Mouse (Mus musculus): ENCODE measurements at regions not wholly inside any gene's neighbourhood (a gene's known extent, or its start where the extent isn't known, plus 50 kb on each side); places are given as distances from the start of the nearest gene placed in this dataset.
A peak's percentile ranks its signal among the peaks of the same experiment; 100 is the strongest.

DNA sequence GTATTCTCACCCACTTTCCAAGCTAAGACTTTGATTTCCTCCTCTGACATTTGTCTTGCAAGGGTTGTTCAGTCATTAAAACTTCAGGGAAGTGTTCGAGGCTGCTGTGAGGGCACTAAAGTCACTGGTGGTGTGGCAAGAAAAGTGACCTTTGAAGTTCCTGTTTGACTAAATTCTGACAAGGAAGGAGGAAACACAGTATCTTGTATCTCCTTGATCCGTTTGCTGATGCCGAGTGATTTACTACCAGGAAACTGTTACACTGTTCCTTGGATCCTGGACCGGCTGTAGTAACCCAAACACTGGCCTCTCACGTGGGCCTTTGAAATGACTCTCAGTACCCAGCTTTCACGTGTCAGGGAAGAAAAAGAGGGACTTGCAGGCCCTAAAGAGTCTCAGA, 53.5 kb upstream of the Ralgapa2 start:
- DNase-seq, result no peak

DNA sequence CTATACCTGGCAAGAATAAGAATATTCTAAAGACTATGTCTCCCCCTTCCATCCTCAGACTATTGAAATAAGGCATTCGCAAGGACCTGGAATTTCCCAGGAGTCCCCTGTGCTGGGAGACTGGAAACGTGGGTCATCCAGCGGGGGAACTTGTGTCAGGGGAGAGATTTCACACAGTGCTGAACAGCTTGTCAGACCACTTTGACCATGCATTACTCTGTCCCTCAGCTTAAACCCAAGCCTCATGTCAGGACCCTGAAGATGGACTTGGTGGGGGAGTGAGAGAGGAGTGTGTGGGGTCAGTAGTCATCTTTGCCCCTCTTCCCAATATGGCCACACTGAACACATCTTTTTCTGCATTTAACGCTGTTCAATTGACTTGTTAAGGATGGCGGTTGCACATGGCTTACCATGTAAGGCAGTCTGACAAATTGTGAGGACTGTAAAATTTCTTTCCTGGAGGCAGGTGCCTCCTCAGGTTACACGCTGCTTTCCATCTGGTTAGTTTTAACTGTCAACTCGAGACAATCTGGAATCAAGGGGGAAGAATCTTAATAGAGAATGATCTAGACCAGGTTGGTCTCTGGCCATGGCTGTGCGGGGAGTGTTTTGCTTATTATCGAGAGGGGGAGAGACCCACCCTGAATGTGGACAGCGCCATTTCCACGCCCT, 56.2 kb upstream of the Ralgapa2 start:
- DNase-seq, result no peak

DNA sequence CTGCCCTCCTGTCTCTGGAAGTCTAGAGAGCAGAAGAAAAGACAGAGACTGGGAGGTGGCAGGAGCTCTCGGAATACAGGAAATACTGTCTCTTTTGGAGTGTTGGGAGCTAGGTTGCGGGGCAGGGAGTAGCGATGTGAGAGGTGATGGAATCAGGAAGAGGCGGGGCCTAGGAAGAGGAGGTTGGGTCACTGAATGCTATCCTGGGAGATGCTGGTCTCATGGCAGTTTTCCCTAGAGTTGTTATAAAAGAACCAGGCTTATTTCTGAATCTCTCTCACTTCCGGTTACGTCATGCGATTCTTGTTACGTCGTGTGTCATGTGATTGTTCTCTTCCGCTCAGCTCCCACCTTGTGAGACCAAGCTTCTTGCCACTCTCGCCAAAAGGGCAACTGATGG, 58.9 kb upstream of the Ralgapa2 start:
- DNase-seq, result no peak

DNA sequence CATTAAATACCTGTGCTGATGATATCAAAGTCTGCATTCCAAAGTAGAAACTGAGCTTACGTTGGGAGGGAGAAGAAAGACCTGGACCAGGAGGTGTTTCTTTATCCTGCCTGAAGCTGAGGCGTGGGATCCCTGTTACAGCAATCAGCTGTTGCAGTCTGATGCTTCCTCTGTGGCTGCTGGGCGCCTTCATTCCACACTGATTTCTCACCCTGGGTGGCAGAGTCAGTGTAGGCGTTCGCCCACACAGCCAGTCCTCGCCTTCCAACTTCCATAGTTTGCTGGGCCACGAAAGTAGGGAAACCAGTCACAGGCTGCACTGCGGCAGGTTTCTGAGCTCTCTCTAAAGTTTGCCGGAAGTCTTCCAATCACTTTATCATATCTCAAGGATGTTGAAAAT, 59.7 kb upstream of the Ralgapa2 start:
- no peak for DNase-seq

DNA sequence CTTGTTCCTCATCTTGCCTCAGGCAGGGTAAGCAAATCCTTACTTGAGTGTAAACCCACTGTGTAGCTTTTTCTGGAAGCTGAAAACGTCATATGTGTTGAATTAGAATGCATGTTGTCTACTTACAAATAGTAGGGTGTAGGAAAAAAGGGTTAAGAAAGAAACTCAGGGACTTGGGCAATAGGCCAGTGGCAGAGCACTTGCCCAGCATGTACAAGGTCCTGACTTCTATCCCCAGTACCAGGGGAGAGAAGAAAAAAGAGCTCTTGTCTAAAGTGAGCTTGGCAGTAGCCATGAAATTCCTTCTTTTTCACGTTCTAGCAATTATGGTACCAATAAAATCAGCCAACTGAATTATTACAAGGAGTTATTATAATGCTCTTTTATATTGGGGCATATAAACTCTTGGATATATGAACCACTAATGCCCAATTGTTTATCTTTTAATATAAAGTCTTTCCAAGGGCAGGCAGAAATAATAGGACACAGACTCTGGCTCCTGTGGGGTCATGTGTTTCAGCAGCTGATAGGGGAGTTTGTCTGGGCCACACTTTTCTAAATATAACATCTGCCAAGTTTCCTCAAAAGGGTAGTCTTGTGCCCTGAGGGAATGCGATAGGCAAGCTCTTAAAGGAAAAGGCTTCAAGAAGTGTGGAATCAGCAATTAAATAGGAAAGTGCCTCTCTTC, 63.6 kb upstream of the Ralgapa2 start:
- peak; percentile 5 for DNase-seq

DNA sequence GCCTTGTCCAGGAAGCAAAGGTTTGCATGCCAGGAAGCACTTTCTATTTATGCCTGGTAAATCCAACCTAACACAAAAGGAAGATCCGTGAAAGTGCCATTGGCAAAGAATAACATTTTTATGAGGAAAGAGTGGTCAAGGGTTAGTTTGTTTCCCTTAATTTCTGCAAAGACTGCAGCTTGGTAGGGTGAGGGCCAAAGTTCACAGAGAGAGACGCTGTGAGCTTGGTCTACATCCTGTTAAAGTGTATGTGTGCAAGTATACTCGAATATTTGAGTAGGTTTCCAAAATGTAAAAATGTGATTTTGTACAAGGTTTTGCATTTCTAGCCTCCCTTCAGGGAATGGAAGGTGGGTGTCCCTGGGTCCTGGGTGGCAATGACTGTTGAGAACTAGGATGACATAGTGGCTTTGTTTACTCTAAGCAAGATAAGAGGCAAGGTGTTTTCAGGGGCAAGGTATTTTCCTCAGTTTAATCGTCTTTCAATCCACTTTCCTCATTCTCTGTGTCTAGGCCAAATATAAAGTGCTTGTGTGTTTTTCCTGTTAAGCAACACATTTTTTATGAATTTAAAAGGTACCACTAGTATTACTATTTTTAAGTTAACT, 64.3 kb upstream of the Ralgapa2 start:
- peak; percentile 64 for DNase-seq

DNA sequence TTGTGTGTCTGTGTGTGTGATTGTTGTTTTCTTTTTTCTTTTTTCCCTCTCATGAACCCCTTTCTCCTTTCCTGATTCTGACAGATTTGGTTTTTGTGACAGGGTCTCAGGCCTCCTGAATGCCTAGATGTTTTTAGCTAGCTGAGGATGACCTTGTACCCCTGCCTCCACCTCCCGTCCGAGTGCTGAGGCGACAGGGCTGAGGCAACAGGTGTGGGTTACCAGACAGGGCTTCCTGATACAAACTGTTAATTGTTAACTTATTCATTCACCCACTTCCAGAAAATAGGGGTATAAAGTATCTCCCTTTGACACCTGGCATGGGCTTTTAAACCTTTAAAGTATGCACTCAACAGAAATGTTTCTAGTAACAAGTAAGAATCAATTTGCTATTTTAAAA, 65.0 kb upstream of the Ralgapa2 start:
- peak; percentile 21 for DNase-seq

DNA sequence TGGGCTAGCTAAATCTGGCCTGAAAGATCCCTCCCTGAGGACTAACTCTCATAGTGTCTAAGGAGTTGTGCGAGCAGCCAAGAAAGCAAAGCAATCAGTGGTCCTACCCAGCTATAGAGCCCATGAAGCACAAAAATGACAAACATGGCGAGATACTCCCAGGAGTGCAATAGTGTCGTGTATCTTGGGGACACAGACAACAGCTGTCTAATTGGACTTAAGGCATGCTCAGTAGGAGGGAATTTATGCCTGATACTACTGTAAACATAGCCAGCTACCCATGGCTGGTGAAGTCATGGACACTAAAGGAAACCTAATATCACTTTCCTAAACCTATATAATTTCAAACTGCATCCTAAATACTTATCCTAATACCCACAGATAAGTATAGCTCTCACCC, 69.1 kb upstream of the Ralgapa2 start:
- DNase-seq, result no peak

DNA sequence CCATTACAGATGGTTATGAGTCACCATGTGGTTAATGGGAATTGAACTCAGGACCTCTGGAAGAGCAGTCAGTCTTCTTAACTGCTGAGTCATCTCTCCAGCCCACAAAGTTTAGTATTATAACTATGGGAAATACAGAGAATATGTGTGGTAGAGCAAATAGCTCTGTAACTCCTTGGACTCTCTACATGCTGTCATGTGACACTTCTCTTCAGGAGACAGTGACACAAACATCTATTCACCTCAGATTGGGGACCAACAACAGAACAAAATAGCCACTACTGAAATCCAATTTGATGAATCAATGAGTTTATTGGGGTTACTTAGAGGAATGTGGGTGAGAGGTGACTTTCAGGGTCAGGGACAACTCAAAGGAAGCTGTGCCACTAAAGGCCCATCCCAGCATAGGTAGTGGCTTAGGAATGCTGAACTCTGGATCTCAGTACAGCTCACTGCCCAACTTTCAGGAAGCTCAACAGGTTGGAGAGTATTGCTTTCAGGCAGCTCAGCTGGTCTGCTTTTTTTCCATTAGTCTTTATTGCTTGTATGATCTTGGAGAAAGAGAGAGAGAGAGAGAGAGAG, 71.8 kb upstream of the Ralgapa2 start:
- DNase-seq, result no peak

DNA sequence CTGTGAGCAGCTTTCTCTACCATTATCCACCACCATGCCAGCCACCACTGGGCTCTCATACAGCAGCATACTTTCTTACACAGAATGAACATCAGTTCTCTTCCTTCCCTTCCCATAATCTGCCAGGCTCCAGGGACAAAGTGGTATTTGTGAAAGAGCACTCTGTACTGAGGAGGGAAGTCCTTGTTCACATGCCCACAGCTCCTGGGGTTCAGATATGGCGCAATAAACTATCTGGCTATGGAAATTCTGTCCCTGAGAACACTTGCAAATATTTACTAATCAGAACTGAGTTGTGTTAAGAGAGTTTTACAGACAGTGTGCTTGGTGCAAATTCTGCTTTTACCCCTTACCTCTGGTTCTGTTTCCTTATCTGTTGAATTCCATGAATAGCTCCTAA, 74.2 kb upstream of the Ralgapa2 start:
- DNase-seq, result no peak

DNA sequence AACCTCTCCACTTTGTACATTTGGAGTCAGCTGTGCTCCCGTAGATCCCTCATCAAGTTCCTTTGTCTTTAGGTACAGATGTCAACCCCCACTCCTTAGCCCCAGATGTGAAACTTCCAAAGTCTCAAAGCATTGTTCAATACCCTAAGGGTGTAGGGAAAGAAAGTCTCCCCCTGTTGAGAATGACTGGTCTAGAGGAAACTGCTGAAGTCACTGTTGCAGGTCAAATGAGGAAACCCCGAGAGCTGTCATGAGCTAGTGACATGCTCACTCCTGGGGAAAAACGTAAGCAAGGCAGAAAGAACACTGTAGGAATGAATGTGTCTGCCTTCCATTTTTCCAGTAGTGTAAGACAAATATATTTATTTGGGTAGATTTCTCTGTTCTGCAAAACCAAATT, 74.8 kb upstream of the Ralgapa2 start:
- DNase-seq, result no peak

DNA sequence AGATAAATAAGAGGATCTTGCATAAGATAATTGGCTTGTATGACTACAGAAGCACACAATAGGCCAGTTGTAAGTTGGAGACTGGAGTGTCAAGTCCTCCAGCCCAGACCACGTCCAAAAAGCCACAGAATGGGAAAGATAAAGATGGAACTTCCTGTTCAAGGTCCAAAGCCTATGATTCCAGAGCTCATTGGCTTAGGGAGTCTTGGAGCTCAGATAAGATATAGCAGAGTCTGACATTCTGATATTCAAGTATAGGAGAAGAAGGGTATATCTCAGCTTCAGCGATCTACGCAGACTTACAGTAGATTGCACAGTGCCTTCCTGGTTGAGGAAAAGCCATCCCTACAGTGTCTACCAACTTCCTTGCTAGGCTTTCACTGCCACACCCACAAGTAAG, 77.7 kb upstream of the Ralgapa2 start:
- DNase-seq, result no peak

DNA sequence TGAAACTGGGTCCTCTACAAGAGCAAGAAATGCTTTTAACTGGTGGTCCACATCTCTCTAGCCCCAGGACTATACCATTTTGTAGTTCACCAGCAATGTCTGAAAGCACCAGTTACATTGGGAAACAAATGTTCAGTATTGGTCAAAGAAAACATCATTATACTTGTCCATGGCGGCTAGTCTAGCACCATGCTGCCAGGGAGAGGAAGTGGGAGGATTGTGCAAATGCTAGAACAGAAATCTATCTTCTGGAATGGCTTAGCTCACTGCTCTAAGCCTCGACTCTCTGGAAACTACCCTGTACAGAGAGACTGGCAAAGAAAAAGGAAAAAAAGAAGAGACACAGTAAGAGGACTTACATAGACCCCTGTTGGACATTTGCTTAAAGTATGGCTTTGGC, 81.1 kb upstream of the Ralgapa2 start:
- no peak for DNase-seq

DNA sequence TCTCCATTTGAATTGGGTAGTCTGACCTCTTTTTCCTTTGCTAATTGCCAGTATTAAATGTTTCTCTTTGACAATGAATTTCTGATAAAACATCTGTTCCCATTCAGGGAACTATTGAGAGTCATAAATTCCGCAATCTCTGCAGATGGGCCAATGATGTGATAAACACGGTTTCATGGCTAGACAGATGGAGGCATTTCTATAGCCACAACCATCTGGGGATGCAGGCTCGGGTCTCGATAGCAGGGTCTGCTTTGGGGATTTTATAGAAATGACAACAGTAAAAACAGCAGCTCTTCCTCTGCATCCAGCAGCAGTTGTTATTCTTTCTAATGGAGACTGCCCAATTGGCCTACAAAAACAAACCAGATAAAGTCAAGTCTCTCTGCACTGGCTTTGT, 82.1 kb upstream of the Ralgapa2 start:
- no peak for DNase-seq

DNA sequence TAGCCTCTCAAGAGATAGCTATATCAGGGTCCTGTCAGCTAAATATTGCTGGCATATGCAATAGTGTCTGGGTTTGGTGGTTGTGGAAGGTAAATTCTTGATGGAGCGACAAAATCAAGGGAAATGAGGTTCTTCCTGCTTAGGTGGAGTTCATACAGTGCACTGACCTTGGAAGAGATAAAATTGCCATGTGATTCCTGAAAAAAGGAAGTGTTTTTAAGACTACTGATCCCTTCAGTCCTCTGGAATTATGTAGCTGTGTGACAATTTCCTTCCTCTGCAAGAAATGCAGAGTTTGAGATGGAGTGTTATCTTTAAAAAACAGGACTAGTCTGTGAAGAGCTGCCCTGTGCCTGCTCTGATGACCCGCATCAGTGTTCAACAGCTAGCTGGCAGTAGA, 83.5 kb upstream of the Ralgapa2 start:
- no peak for DNase-seq

DNA sequence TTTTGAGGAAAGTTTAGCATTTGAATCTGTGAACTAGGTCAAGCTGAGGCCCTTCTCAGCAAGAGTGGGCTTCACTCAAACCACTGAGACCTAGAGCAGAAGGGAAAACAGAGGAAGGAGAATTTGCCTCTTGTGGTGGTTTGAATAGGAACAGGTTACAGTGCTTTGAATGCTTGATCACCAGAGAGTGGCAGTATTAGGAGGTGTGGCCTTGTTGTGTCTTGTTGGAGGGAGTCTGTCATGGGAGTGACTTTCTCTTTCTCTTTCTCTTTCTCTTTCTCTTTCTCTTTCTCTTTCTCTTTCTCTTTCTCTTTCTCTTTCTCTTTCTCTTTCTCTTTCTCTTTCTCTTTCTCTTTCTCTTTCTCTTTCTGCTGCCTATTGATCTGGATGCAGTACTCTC, 94.0 kb upstream of the Ralgapa2 start:
- DNase-seq, result no peak

DNA sequence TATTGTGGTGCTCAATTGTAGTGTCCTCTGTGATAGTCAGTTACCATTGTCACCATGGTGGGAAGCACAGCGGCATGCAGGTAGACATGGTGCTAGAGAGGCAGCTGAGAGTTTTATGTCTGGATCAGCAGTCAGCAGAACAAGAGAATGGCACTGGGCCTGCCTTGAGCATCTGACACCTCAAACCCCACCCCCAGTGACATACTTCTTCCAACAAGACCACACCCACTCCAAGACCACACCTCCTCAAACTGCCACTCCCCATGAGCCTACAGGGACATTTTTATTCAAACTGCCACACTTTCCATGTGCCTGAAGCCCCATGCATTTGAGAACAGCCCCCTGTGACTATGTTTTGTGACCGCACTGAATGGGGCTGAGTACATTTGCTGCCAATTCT, 98.8 kb upstream of the Ralgapa2 start:
- no peak for DNase-seq

DNA sequence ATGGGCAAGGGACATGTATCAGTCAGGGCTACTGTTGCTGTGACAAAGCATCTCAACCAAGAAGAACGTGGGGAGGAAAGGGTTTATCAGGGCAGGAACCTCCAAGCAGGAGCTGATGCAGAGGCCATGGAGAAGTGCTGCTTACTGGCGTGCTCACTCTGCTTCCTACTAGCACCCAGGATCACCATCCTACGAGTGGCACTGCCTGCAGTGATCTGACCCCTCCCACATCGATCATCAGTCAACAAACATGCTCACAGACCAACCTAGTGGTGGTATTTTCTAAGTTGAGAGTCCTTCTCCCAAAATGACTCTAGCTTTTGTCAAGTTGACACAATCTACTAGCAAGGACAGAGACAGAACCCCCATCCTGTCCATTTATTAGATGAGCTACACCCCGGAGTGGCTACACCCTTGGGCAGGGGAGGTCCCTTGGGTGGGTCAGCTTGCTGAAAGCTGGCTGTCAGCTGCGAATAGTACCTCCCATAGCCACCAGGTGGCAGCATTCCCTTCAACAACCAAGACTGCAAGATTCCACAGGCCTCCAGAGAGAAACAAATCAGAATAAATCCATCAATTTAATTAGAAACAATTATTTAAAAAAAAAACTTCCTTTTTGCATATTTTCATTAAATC, 99.9 kb upstream of the Ralgapa2 start:
- peak; percentile 72 for DNase-seq

DNA sequence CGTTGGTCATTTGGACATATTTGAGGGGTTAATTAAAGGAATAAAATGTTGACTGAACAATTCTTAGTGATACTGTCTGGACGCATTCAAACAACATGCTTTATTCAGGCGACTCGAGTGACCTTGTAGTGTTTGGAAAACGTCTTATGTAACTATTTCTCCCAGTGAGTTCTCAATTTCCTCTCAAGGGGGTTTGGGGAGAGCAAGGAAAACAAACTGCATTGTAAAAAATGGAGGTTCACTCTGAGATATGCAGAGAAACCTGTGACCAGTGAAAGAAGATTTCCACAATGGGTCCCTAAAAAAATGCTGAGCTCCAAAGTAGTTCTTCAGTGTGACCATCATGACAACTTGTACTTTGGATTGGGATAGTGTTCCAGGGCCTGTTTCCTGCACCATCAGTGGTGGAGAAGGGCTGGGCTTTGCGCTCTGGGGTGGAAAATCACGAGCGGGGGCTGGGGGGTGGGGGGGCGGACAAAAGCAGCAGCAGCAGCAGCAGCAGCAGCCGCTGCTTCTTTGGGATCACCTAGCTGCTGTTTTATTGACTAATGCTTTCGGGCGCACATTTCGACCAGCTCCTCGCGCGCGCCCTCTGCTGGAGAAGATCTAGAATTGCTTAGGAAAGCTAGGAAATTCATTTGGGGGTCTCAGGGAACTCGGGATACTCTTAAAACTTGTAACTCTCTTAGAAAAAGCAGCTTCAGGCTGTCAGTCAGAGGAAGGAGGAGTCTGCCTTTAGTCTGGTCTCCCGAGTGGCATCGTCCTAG, 100.6 kb upstream of the Ralgapa2 start:
- DNase-seq, result peak; percentile 48

DNA sequence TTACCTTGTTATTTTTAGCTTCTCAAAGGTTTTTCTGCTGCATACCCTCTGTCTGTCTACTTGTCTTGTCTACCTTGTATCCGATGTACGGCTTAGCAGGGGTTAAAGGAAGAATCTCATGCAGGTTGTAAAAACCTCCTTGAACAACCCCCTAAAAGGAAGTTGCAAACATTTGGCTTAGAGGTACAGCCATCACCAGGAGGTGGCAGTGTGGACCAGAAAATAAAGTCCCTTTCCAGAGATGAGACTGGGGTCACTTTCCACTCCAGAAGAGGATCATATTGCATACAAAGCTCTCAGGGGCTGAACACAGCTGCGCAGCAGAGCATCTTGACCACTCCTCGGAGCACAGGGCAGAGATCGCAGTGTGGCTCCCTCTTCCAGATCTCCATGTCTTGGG, 109.0 kb upstream of the Ralgapa2 start:
- peak; percentile 46 for DNase-seq

DNA sequence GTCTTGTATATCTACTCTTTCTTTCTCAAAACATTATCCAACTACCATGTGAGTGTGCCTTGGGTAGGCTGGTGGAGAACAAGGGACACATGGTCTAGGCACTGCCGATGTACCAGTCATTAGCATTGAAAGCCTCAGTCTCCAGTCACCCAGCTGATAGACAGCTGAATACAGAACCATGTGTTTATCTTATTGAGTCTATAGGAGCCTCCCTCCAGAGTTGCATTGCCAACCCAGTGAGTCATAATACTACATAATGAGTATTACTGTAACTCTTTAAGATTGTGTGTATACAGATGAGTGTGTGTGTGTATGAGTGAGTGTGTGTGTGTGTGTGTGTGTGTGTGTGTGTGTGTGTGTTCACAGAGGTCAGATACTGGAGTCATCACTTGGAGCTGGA, 110.9 kb upstream of the Ralgapa2 start:
- no peak for DNase-seq

DNA sequence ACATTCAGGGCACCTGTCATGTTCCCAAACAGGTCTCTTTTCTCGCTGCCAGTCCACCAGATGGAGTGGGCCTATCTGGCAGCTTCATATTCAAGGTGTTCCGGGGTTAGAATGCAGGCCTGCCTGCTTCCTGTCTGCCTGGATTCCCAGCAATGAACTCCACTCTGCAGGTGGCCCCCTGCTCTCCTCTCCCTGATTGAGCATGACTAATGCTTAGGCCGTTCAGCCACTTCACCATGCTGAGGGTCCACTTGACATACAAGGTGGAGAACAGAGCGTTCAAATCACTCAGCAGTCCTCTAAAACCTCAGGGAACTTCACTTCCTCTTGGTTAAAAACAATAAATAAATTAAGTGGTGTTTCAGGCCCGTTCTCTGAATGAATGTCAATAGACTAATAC, 112.1 kb upstream of the Ralgapa2 start:
- DNase-seq, result no peak
